Mouse (Mus musculus) lung, adult 2 months (tissue): ENCODE data around the gene Gm9999.

ENCODE experiments used
- CTCF ChIP-seq: fragments of 200-500 bp; IDR thresholded peaks from 2 replicates; pipeline ENCODE4 v1.5.1; 2011; ENCODE audit warnings: mild to moderate bottlenecking, low read length, control low read depth; ENCODE audit not compliant: insufficient read depth
- POLR2A ChIP-seq: fragments of 200-500 bp; IDR thresholded peaks from 2 replicates; pipeline ENCODE4 v1.6.1; 2011; ENCODE audit warnings: low read depth, mild to moderate bottlenecking, control low read depth, low read length, borderline replicate concordance; ENCODE audit errors: extremely low read depth

DNA sequence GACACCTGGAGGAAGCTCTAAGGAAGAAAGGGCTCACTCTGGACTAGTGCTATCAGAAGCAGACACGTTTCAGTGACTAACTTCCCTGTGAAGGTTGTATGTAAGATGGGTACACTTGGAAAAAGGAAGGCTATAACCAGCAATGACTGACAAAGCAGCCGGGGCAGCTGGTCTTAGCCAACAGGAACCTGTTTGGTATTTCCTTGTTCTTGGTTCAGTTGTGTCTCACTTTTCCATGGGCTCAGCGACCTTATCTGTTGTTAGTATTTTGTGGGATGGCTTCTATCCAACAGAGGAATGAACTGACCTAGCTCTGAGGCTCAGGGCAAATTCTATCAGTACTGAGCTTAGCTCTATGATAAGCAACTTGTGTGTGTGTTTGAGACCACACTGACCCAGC lies 22.4 kb upstream of the Gm9999 start:
- TF ChIP-seq CTCF: no peak
- TF ChIP-seq POLR2A: no peak
